Mouse (Mus musculus): ENCODE data around the gene Jade1. TPM values are rescaled to one million over a fixed set of nuclear protein-coding genes. Genes with fewer than 3 reads are reported as not detected.
A peak's percentile ranks its signal among the peaks of the same experiment; 100 is the strongest.

Jade1 gene
- polyA plus RNA-seq, 1 experiment from 2014 or later: 18.6 TPM

GRCm38 (mm10) chr3:41575971-41576370 lies 20.4 kb downstream of the Jade1 start:
- DNase-seq (ENCODE audit: low spot score) (no peak), ATAC-seq (replicated peaks; ENCODE audit: low FRiP score) (no peak)
- Histone ChIP-seq H3K27me3 (replicated peaks; ENCODE audit: control insufficient read depth, insufficient read depth, low read length) (no peaks in the 10 kb centered on the region), H3K9me3 (ENCODE audit: control insufficient read depth, low read length) (no peaks in the 10 kb centered on the region), H3K9ac (ENCODE audit: low read depth, low read length) (no peak overlapping the region; the same call in 1 of the 2 replicates), H3K4me3 (ENCODE audit: low read depth, low read length) (no peak overlapping the region), H3K27ac (ENCODE audit: low read depth, low read length) (no peak overlapping the region), H3K4me2 (no peak overlapping the region), H3K36me3 (ENCODE audit: control insufficient read depth, insufficient read depth, low read length) (no peaks in the 10 kb centered on the region), H3K4me1 (replicated peaks; ENCODE audit: control insufficient read depth, insufficient read depth, low read length) (peaks cover 49% of the 10 kb centered on the region)
- WGBS: 77% methylated on average over 5 of the region's 5 CpGs

- H3K9me3 ChIP-seq (ENCODE audit: control insufficient read depth, low read length): no peaks in the 10 kb centered on the region
- peaks cover 39% of the 10 kb centered on the region for H3K4me1 ChIP-seq (replicated peaks; ENCODE audit: control insufficient read depth, insufficient read depth, low read length)
- no peak for ATAC-seq (replicated peaks; ENCODE audit: low FRiP score)
- no peaks in the 10 kb centered on the region for H3K27me3 ChIP-seq (replicated peaks; ENCODE audit: control insufficient read depth, insufficient read depth, low read length)
- no peak overlapping the region for H3K9ac ChIP-seq (ENCODE audit: low read depth, low read length)
- H3K36me3 ChIP-seq (ENCODE audit: control insufficient read depth, insufficient read depth, low read length): no peaks in the 10 kb centered on the region
- DNase-seq (ENCODE audit: low spot score): no peak
- H3K4me2 ChIP-seq: no peak overlapping the region
- H3K4me3 ChIP-seq (ENCODE audit: low read depth, low read length): no peak overlapping the region
- WGBS: 83% methylated on average over 2 of the region's 2 CpGs
- H3K27ac ChIP-seq (ENCODE audit: low read depth, low read length): no peak overlapping the region
These were observed 21.7 kb downstream of the Jade1 start for GRCm38 (mm10) chr3:41577240-41577639.

- no peak for DNase-seq (ENCODE audit: low spot score)
- H3K4me1 ChIP-seq (replicated peaks; ENCODE audit: control insufficient read depth, insufficient read depth, low read length): peaks cover 26% of the 10 kb centered on the region; the same call in 1 of the 2 replicates
- H3K36me3 ChIP-seq (ENCODE audit: control insufficient read depth, insufficient read depth, low read length): no peaks in the 10 kb centered on the region
- no peak overlapping the region for H3K4me2 ChIP-seq
- 66% methylated on average over 4 of the region's 4 CpGs for WGBS
- no peaks in the 10 kb centered on the region for H3K9me3 ChIP-seq (ENCODE audit: control insufficient read depth, low read length)
- H3K9ac ChIP-seq (ENCODE audit: low read depth, low read length): no peak overlapping the region
- H3K27me3 ChIP-seq (replicated peaks; ENCODE audit: control insufficient read depth, insufficient read depth, low read length): no peaks in the 10 kb centered on the region
- H3K27ac ChIP-seq (ENCODE audit: low read depth, low read length): no peak overlapping the region
- H3K4me3 ChIP-seq (ENCODE audit: low read depth, low read length): no peak overlapping the region
- no peak for ATAC-seq (replicated peaks; ENCODE audit: low FRiP score)
These were observed 24.3 kb downstream of the Jade1 start for GRCm38 (mm10) chr3:41579873-41580272.

- 75% methylated on average over 14 of the region's 14 CpGs for WGBS
- Histone ChIP-seq H3K27ac (ENCODE audit: low read depth, low read length) (peak overlapping the region; percentile 59; the same call in 1 of the 2 replicates), H3K27me3 (replicated peaks; ENCODE audit: control insufficient read depth, insufficient read depth, low read length) (no peaks in the 10 kb centered on the region), H3K4me1 (replicated peaks; ENCODE audit: control insufficient read depth, insufficient read depth, low read length) (peaks cover 20% of the 10 kb centered on the region; the same call in 1 of the 2 replicates), H3K9ac (ENCODE audit: low read depth, low read length) (no peak overlapping the region), H3K9me3 (ENCODE audit: control insufficient read depth, low read length) (no peaks in the 10 kb centered on the region), H3K36me3 (ENCODE audit: control insufficient read depth, insufficient read depth, low read length) (no peaks in the 10 kb centered on the region), H3K4me2 (peak overlapping the region; percentile 18), H3K4me3 (ENCODE audit: low read depth, low read length) (no peak overlapping the region)
- no peak for ATAC-seq (replicated peaks; ENCODE audit: low FRiP score)
- no peak for DNase-seq (ENCODE audit: low spot score)
These were observed 25.1 kb downstream of the Jade1 start for GRCm38 (mm10) chr3:41580401-41581323.

- no peak overlapping the region for H3K4me3 ChIP-seq (ENCODE audit: low read depth, low read length)
- WGBS: 74% methylated on average over 8 of the region's 8 CpGs
- no peaks in the 10 kb centered on the region for H3K27me3 ChIP-seq (replicated peaks; ENCODE audit: control insufficient read depth, insufficient read depth, low read length)
- DNase-seq (ENCODE audit: low spot score) (no peak), ATAC-seq (replicated peaks; ENCODE audit: low FRiP score) (peak; percentile 69)
- H3K36me3 ChIP-seq (ENCODE audit: control insufficient read depth, insufficient read depth, low read length): no peaks in the 10 kb centered on the region
- no peak overlapping the region for H3K9ac ChIP-seq (ENCODE audit: low read depth, low read length)
- peak overlapping the region; percentile 74; the same call in 1 of the 2 replicates for H3K27ac ChIP-seq (ENCODE audit: low read depth, low read length)
- peaks cover 17% of the 10 kb centered on the region; the same call in 1 of the 2 replicates for H3K4me1 ChIP-seq (replicated peaks; ENCODE audit: control insufficient read depth, insufficient read depth, low read length)
- H3K4me2 ChIP-seq: peak overlapping the region; percentile 19
- no peaks in the 10 kb centered on the region for H3K9me3 ChIP-seq (ENCODE audit: control insufficient read depth, low read length)
These were observed 25.9 kb downstream of the Jade1 start for GRCm38 (mm10) chr3:41581436-41581835.

GRCm38 (mm10) chr3:41582256-41582655 lies 26.7 kb downstream of the Jade1 start:
- Histone ChIP-seq H3K27me3 (replicated peaks; ENCODE audit: control insufficient read depth, insufficient read depth, low read length) (no peaks in the 10 kb centered on the region), H3K4me2 (peak overlapping the region; percentile 19; the same call in 1 of the 2 replicates), H3K4me1 (replicated peaks; ENCODE audit: control insufficient read depth, insufficient read depth, low read length) (peaks cover 17% of the 10 kb centered on the region; the same call in 1 of the 2 replicates), H3K9me3 (ENCODE audit: control insufficient read depth, low read length) (no peaks in the 10 kb centered on the region), H3K9ac (ENCODE audit: low read depth, low read length) (no peak overlapping the region), H3K4me3 (ENCODE audit: low read depth, low read length) (no peak overlapping the region), H3K27ac (ENCODE audit: low read depth, low read length) (peak overlapping the region; percentile 74), H3K36me3 (ENCODE audit: control insufficient read depth, insufficient read depth, low read length) (no peaks in the 10 kb centered on the region)
- DNase-seq (ENCODE audit: low spot score) (no peak), ATAC-seq (replicated peaks; ENCODE audit: low FRiP score) (no peak)
- WGBS: 73% methylated on average over 7 of the region's 7 CpGs

GRCm38 (mm10) chr3:41583092-41583491 lies 27.6 kb downstream of the Jade1 start:
- no peaks in the 10 kb centered on the region for H3K27me3 ChIP-seq (replicated peaks; ENCODE audit: control insufficient read depth, insufficient read depth, low read length)
- H3K4me1 ChIP-seq (replicated peaks; ENCODE audit: control insufficient read depth, insufficient read depth, low read length): peaks cover 21% of the 10 kb centered on the region
- H3K36me3 ChIP-seq (ENCODE audit: control insufficient read depth, insufficient read depth, low read length): no peaks in the 10 kb centered on the region
- DNase-seq (ENCODE audit: low spot score) (no peak), ATAC-seq (replicated peaks; ENCODE audit: low FRiP score) (no peak)
- WGBS: 92% methylated on average over 14 of the region's 14 CpGs
- H3K4me3 ChIP-seq (ENCODE audit: low read depth, low read length): no peak overlapping the region
- H3K27ac ChIP-seq (ENCODE audit: low read depth, low read length): no peak overlapping the region
- no peak overlapping the region for H3K4me2 ChIP-seq
- H3K9me3 ChIP-seq (ENCODE audit: control insufficient read depth, low read length): no peaks in the 10 kb centered on the region
- no peak overlapping the region for H3K9ac ChIP-seq (ENCODE audit: low read depth, low read length)

- Histone ChIP-seq H3K27ac (ENCODE audit: low read depth, low read length) (no peak overlapping the region), H3K9me3 (ENCODE audit: control insufficient read depth, low read length) (no peaks in the 10 kb centered on the region), H3K27me3 (replicated peaks; ENCODE audit: control insufficient read depth, insufficient read depth, low read length) (no peaks in the 10 kb centered on the region), H3K36me3 (ENCODE audit: control insufficient read depth, insufficient read depth, low read length) (no peaks in the 10 kb centered on the region), H3K4me2 (no peak overlapping the region), H3K4me3 (ENCODE audit: low read depth, low read length) (no peak overlapping the region), H3K4me1 (replicated peaks; ENCODE audit: control insufficient read depth, insufficient read depth, low read length) (peaks cover 20% of the 10 kb centered on the region), H3K9ac (ENCODE audit: low read depth, low read length) (no peak overlapping the region)
- ATAC-seq (replicated peaks; ENCODE audit: low FRiP score) (no peak), DNase-seq (ENCODE audit: low spot score) (no peak)
- 85% methylated on average over 4 of the region's 4 CpGs for WGBS
These were observed 28.1 kb downstream of the Jade1 start for GRCm38 (mm10) chr3:41583621-41584020.
